10 mouse cellular contexts compared by ENCODE assay signal in the genomic region with DNA sequence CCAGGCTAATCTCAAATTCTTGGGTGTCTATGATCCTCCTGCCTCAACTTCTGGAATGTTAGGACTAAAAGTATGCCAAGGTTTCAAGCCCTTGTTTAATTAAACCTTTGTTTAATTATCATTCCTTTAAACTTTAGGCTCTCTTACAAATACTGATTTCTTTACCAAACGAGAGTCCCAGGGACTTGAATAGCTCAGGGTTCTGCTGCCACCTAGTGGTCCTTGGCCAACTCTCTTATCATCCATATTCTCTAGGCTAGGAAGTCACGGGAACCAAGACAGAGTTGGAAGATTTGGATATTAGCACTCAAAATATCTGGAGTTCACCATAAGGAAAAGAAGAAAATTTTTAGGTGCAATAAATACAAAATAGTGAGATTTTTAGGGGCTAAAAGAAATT. TPM values are rescaled to one million over a fixed set of nuclear protein-coding genes. Genes with fewer than 3 reads are reported as not detected.
DNase-seq lines count a peak whose midpoint lies in the region; ATAC-seq and TF ChIP-seq lines count a peak whose summit lies in the region.
"Had no signal": no experiment of that assay in that cellular context is flagged by ENCODE, and none has a peak within 500 bp of the region (broad histone marks: within the 10 kb centered on the region; RNA-seq: fewer than 3 reads in every experiment).

No protein-coding gene starts in this region.

- no peak for TF ChIP-seq POLR2A in kidney, adult 2 months (IDR thresholded peaks at IDR 0.05; ENCODE audit: low read depth, low read length)

- no peak for ATAC-seq in kidney, embryonic 15.5 days (replicated peaks; ENCODE audit: low FRiP score)
- ATAC-seq in neutrophil, adult 5-6 weeks (ENCODE audit: extremely low read depth, insufficient number of reproducible peaks, low FRiP score, poor library complexity, severe bottlenecking): peak; percentile 66; the same call in 1 of the 2 replicates

- TF ChIP-seq CTCF in kidney, adult 2 months (conservative IDR thresholded peaks at IDR 0.05; ENCODE audit: insufficient read depth, insufficient read length, low read depth, low read length): peak; percentile 80

- intact Hi-C loops in left cerebral cortex, postnatal 36 days (cut with DNase I): loop anchor here (1.0 to 5.0 kb wide), 2 partner anchors 76 to 156 kb away; no protein-coding TSS in a partner anchor

- DNase-seq in kidney, adult 2 months: peak; percentile 76
- DNase-seq in brain, embryonic 18.5 days (ENCODE audit: low read depth, low spot score): peak; percentile 55
- DNase-seq in fibroblast of lung, adult 2 months (ENCODE audit: low read depth): peak; percentile 51
- peak; percentile 73 for DNase-seq in hindlimb bud, embryonic 11.5 days (ENCODE audit: extremely low spot score, low read depth, low spot score)
- peak; percentile 49 to 68 for DNase-seq in left cerebral cortex, postnatal 36 days (ENCODE audit: low spot score in 2 of 2)
- DNase-seq in thymus, postnatal 0 days (ENCODE audit: low spot score): peak; percentile 81

- no peaks in the 10 kb centered on the region for H3K36me3 ChIP-seq in kidney, adult 2 months (ENCODE audit: control insufficient read depth, insufficient read depth, low read length)
- no peaks in the 10 kb centered on the region for H3K36me3 ChIP-seq in kidney, embryonic 15.5 days
- H3K36me3 ChIP-seq: stomach, embryonic 15.5 days had no signal

- 9% methylated on average over 2 of the region's 2 CpGs for WGBS in kidney, adult 2 months
- WGBS in kidney, embryonic 15.5 days: 8% methylated on average over 2 of the region's 2 CpGs

- no peak overlapping the region for H3K4me3 ChIP-seq in kidney, adult 2 months (ENCODE audit: insufficient read depth, low read depth, low read length)
- H3K4me3 ChIP-seq in kidney, embryonic 15.5 days (replicated peaks): no peak overlapping the region
- H3K4me3 ChIP-seq: erythroblast, embryonic 14.5 days; stomach, embryonic 15.5 days had no signal

- H3K27me3 ChIP-seq in kidney, adult 2 months (replicated peaks; ENCODE audit: control insufficient read depth, insufficient read depth, low read length): no peaks in the 10 kb centered on the region
- H3K27me3 ChIP-seq in kidney, embryonic 15.5 days: no peaks in the 10 kb centered on the region
- H3K27me3 ChIP-seq: stomach, embryonic 15.5 days had no signal

- H3K9ac ChIP-seq in kidney, embryonic 15.5 days: no peak overlapping the region
- H3K9ac ChIP-seq: stomach, embryonic 15.5 days had no signal

- no peak overlapping the region for H3K27ac ChIP-seq in kidney, adult 2 months (ENCODE audit: insufficient read depth, low read depth, low read length)
- no peak overlapping the region for H3K27ac ChIP-seq in kidney, embryonic 15.5 days
- H3K27ac ChIP-seq: stomach, embryonic 15.5 days had no signal

- no peaks in the 10 kb centered on the region for H3K4me1 ChIP-seq in kidney, adult 2 months (ENCODE audit: control insufficient read depth, insufficient read depth, low read length)
- H3K4me1 ChIP-seq in kidney, embryonic 15.5 days: no peaks in the 10 kb centered on the region
- H3K4me1 ChIP-seq: stomach, embryonic 15.5 days had no signal

- H3K9me3 ChIP-seq in kidney, embryonic 15.5 days (replicated peaks): no peaks in the 10 kb centered on the region
- H3K9me3 ChIP-seq: stomach, embryonic 15.5 days had no signal

- no peak overlapping the region for H3K4me2 ChIP-seq in kidney, embryonic 15.5 days
- H3K4me2 ChIP-seq: stomach, embryonic 15.5 days had no signal

RNA-seq across cellular contexts. Expression of a gene that starts 28.0 kb away (rescaled TPM):
- 24.4 and 32.4 TPM in 2 replicates for polyA plus RNA-seq in kidney, adult 2 months (2012; rRNA removed)
- polyA plus RNA-seq in kidney, embryonic 15.5 days (2015; fragmentation: Nextera tagmentation; extraction: Ambion mirVana): 43.7 and 45.2 TPM in 2 replicates
- total RNA-seq in left cerebral cortex, postnatal 36 days (2021): 10 to 100 TPM; 63.2 to 70.6 TPM
- total RNA-seq in neutrophil, adult 5-6 weeks (2017): 165 and 169 TPM in 2 replicates
- 38.0 and 39.0 TPM in 2 replicates for polyA plus RNA-seq in thymus, postnatal 0 days (2015; fragmentation: Nextera tagmentation; extraction: Ambion mirVana)

RNA-seq across cellular contexts. Expression of a gene that starts 35.8 kb away (rescaled TPM):
- 3.2 and 4.0 TPM in 2 replicates for polyA plus RNA-seq in kidney, adult 2 months (2012; rRNA removed)
- 61.8 and 160 TPM in 2 replicates for polyA plus RNA-seq in kidney, embryonic 15.5 days (2015; fragmentation: Nextera tagmentation; extraction: Ambion mirVana)
- total RNA-seq in left cerebral cortex, postnatal 36 days (2021): not detected
- total RNA-seq in neutrophil, adult 5-6 weeks (2017): not detected in 2 replicates
- polyA plus RNA-seq in thymus, postnatal 0 days (2015; fragmentation: Nextera tagmentation; extraction: Ambion mirVana): 0.14 TPM in 1 of 2 replicates, not detected in the other
- polyA plus RNA-seq: erythroblast, embryonic 14.5 days had no signal

Comparison
In these comparisons a context has a peak if more than half of its experiments do, and no peak if none do; other contexts are left out.
1. RNA of a gene that starts 35.8 kb away (polyA plus RNA-seq): 61.8 to 160 TPM in kidney, embryonic 15.5 days; 3.2 to 4.0 TPM in kidney, adult 2 months and 0.14 TPM in thymus, postnatal 0 days; every median in the first group is over 10 times any median in the second.
2. Peak in every context shown above with its lines, with median percentiles within 50 percentile points of each other: DNase-seq.